Mouse (Mus musculus) olfactory bulb, adult 2 months (tissue): ENCODE measurements around the gene Nfe2l1. TPM values are rescaled to one million over a fixed set of nuclear protein-coding genes. Genes with fewer than 3 reads are reported as not detected.

ENCODE experiments used
- H3K27ac ChIP-seq: fragments of 200-500 bp; 2 replicates; pipeline ENCODE4 v1.5.1; 2012; ENCODE audit warnings: low read depth, low read length; ENCODE audit not compliant: insufficient read depth
- H3K4me1 ChIP-seq: fragments of 200-500 bp; 2 replicates; pipeline ENCODE4 v1.6.1; 2012; ENCODE audit warnings: low read length; ENCODE audit not compliant: control insufficient read depth, insufficient read depth
- H3K4me3 ChIP-seq: fragments of 200-500 bp; 2 replicates; pipeline ENCODE4 v1.5.1; 2012; ENCODE audit warnings: mild to moderate bottlenecking, low read depth, low read length, moderate library complexity; ENCODE audit not compliant: insufficient read depth
- CTCF ChIP-seq: fragments of 200-500 bp; IDR thresholded peaks from 2 replicates; pipeline ENCODE4 v1.5.1; 2012; ENCODE audit warnings: low read depth, mild to moderate bottlenecking, low read length, moderate library complexity; ENCODE audit not compliant: insufficient read depth
- POLR2A ChIP-seq: fragments of 200-500 bp; IDR thresholded peaks from 2 replicates; pipeline ENCODE4 v1.6.1; 2012; ENCODE audit warnings: mild to moderate bottlenecking, low read depth, low read length, moderate library complexity; ENCODE audit not compliant: insufficient read depth
- WGBS: fragments of 180-500 bp; shearing (Covaris S2); methylation state at CpG from one replicate; pipeline ENCODE4 v1.1.7; 2018; 5-methylcytosine and 5-hydroxymethylcytosine counted together
- polyA plus RNA-seq: library from polyadenylated mRNA; stranded (reverse); fragments of >200 nt; gene quantifications from 2 replicates; pipeline ENCODE4 v1.2.4, GENCODE M21; 2012; ENCODE audit warnings: low replicate concordance; ENCODE audit not compliant: missing spikeins, insufficient read depth, insufficient read length

Nfe2l1 gene
- polyA plus RNA-seq, result 349 TPM in 1 of 2 replicates, not detected in the other

DNA sequence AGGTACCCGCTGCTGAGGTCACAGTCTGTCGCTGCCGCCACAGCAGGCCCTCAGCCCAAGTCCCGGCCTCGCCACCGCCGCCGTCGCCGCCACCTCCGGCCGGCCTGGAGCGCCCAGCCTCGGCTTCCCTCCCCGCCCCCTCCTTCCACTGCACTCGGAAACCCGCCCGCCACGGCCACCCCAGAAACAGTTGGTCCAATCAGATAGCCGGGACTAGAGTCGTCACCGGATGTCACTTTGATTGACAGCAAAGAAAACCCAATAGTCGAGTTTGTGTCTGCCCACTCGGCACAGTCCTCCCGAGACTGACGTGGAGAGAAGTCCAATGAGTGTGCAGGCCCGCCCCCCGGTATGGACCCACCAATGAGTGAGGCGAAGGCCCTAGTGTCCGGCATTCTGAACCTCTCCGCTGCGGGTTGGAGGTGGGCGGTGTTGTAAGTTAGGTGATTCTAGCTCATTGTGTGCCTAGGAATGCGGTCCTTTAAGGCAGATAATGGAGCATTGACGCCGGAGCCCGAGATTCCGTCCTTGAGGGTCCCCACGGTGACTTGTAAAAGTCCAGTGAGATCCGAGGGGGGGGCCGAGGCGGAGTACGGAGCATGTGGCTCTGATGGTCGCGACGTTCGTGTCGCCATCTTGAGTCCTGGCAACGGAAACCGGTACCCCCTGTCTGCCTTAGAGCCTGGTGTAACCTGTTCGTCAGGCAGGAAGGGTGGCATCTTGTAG lies at the start of gene Nfe2l1:
Gene Nfe2l1 (minus strand): TSS at position 156 of the 726 bp plus-strand sequence.
- Histone ChIP-seq H3K27ac (peak within 1 kb of the TSS; percentile 98), H3K4me1 (peaks cover 15% of the 10 kb centered on the region), H3K4me3 (peak within 1 kb of the TSS; percentile 88)
- TF ChIP-seq POLR2A, result peak; percentile 46; the same call in 1 of the 2 replicates
- TF ChIP-seq CTCF, result no peak
- under 1% methylated on average over 51 of the region's 51 CpGs for WGBS

DNA sequence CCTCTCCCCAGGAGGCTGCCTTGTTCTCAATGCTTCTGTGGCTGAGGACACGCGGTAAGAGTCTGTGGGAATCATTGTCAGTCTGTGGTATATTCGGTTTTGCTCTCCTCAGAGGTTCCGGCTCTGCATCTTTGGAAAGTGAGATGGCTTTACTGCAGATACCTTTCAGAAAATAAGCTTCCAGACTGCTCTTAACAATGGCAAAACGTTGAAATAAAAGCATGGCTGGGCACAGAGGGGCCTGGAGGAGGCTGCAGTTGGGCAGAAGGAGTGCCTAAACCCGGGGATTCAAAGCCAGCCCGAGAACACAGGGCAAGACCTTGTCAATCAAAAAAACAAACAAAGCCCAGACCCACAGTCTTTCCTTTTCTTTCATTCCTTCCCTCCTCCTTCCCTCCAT lies 49.6 kb upstream of the Nfe2l1 start:
- H3K27ac ChIP-seq, result no peak overlapping the region
- WGBS, result 48% methylated on average over 7 of the region's 7 CpGs

DNA sequence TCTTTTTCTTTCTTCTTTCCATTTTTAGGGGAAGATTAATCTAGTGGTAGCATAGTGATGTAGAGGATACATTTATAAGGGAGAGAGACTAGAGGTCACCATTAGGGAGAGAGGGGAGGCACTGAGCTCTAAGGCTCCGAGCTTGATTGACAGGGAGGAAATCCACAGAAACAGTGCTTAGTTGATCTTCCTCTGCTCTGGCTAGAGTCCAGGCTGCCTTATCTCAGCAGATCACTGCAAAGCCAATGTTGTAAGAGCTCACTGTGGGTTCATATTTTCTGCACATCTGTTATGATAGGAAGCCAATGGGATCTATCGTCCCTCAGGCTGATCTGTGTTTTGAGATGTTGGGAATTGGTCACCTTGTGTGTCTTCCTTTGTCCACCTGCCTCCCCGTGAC lies 48.9 kb upstream of the Nfe2l1 start:
- H3K4me3 ChIP-seq, result no peak overlapping the region
- no peak overlapping the region for H3K27ac ChIP-seq
- WGBS, result 82% methylated on average over 3 of the region's 3 CpGs
- no peak for TF ChIP-seq POLR2A
- TF ChIP-seq CTCF, result no peak
- H3K4me1 ChIP-seq, result peaks cover 19% of the 10 kb centered on the region

More for the DNA sequence above, 49.6 kb upstream of the Nfe2l1 start:
- no peak for TF ChIP-seq POLR2A
- TF ChIP-seq CTCF, result no peak
- no peak overlapping the region for H3K4me3 ChIP-seq
- H3K4me1 ChIP-seq, result peaks cover 17% of the 10 kb centered on the region

DNA sequence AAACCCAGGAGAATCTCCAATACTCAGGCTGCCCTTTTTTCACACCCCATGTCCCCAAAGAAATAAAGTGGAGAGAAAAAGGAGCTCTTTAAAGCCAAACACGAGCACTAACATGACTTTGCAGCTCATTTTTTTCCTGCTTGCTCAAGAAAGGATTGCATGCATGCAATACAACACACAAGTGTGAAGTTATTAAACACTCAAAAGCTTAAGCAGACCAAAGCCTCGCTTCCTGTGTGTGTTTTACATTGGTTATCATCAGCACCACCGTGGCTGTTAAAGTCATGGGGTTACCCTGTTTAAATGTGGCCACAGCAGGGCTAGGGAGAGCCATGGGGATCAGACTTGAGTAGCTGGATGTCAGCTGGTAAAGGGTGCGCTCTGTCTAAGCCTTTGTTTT lies 47.3 kb upstream of the Nfe2l1 start:
- Histone ChIP-seq H3K4me3 (no peak overlapping the region), H3K4me1 (peaks cover 35% of the 10 kb centered on the region), H3K27ac (no peak overlapping the region; the same call in 1 of the 2 replicates)
- TF ChIP-seq CTCF (no peak), POLR2A (no peak)
- 65% methylated on average over 4 of the region's 4 CpGs for WGBS

DNA sequence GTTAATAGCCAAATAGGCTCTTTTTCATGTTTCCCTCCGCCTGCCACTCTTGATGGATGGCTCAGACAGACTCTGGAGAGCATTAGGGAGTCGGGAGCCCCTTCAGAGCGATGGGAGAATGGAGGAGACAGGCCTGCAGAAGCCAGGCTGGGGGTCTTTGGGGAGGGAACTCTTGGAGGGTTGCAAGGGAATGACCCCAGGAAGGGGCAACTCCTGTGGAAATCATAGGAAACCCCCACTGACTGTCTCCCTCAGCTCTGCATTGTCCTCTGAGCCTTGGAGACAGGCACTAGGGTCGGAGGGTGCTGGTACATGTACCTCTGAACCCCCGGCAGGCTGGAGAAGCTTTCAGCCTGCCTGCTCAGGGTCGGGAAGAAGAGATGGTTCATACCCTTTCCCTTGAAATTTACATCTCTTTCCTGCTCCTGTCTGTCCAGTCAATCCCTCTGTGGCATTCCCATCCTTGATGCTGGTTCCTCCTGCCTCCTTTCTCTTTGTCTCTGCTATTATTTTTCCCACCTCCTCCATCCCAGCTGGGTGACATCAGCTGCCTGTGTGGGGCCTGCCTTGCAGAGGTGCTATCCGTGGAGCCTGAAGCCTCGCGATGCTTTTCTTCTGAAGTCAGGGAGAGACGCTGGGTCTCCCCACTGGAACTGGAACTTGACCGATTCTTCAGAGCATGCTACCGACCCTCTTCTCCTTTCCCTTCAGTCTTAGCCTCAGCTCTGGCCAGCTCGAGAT lies 46.7 kb upstream of the Nfe2l1 start:
- peak overlapping the region; percentile 87 for H3K27ac ChIP-seq
- H3K4me3 ChIP-seq, result no peak overlapping the region
- WGBS, result 24% methylated on average over 13 of the region's 13 CpGs
- TF ChIP-seq POLR2A (no peak), CTCF (no peak)
- H3K4me1 ChIP-seq, result peaks cover 36% of the 10 kb centered on the region

DNA sequence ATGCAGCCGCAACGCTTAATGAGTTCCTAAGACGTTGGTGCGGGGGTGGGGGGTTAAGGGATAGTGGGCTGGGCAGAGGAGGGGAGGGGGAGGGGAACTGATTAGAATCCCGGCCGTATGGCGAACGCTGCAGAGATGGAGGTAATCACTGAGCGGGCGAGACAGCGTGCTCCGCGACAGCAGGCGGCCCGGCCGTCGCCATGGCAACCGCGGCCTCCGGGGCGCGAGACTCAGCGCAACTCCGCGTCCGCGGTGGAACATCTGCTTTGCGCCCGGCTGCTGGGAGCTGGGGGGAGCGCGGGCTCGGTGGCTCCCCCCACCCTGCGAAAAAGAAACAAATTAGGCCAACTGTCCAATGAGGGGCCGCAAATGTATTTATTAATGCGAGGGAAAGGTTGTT lies 46.0 kb upstream of the Nfe2l1 start:
- TF ChIP-seq POLR2A, result no peak
- TF ChIP-seq CTCF, result no peak
- peaks cover 36% of the 10 kb centered on the region for H3K4me1 ChIP-seq
- WGBS, result under 1% methylated on average over 35 of the region's 35 CpGs
- peak overlapping the region; percentile 33 for H3K4me3 ChIP-seq
- 0 out of 2 replicates have a peak overlapping the region, but pooled peaks have one; percentile 77 for H3K27ac ChIP-seq

DNA sequence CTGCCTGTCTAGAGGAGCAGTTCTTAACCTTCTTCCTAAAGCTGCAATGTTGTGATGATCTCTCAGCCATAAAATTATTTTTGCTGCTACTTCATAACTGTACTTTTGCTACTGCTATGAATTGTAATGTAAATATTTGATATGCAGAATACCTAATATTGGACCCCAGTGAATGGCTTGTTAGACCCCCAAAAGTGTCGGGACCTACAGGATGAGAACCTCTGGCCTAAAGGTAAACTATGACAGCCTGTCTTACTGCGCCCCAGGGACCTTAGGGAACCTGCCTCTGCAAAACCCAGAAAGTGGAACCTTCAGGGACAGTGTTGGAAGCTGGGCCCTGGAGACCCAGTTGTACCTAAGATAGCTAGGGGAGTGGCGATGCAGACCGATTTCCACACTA lies 45.5 kb upstream of the Nfe2l1 start:
- 30% methylated on average over 4 of the region's 4 CpGs for WGBS
- Histone ChIP-seq H3K4me3 (0 out of 2 replicates have a peak overlapping the region, but pooled peaks have one; percentile 2), H3K27ac (peak overlapping the region; percentile 77; the same call in 1 of the 2 replicates), H3K4me1 (peaks cover 36% of the 10 kb centered on the region)
- TF ChIP-seq POLR2A, result no peak
- no peak for TF ChIP-seq CTCF

DNA sequence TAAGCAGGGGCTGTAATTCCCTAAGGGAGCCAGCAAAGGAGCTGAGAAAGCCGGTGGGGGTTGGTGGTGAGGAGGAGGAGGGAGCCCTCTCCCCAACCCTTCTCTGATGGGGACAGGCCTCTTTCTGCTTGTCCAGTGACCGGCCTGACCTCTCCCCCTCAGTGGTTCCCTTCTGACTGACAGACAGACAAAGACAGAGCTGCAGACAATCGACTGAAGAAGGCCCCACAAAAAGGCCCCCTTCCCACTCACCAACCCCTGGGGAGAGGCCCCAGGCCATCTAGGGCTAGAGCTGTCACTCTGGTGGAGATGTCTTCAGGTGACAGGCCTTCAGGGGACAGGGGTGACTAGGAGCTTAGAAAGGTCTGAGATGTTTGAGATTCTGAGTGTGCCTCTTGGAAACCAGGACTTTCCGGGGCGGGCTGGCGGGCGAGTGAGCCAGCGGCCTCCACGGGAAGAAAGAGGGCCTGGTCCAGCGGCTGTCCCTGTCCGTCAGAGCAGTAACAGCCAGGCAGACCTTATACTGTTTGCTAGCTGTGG lies 43.9 kb upstream of the Nfe2l1 start:
- no peak for TF ChIP-seq POLR2A
- TF ChIP-seq CTCF, result no peak
- 52% methylated on average over 11 of the region's 11 CpGs for WGBS
- Histone ChIP-seq H3K27ac (peak overlapping the region; percentile 67), H3K4me3 (no peak overlapping the region), H3K4me1 (peaks cover 36% of the 10 kb centered on the region)
